Mouse (Mus musculus): ENCODE measurements around the gene Flt1. TPM values are rescaled to one million over a fixed set of nuclear protein-coding genes. Genes with fewer than 3 reads are reported as not detected.

Flt1 gene
- polyA plus RNA-seq, 1 experiment = 2.1 TPM

DNA sequence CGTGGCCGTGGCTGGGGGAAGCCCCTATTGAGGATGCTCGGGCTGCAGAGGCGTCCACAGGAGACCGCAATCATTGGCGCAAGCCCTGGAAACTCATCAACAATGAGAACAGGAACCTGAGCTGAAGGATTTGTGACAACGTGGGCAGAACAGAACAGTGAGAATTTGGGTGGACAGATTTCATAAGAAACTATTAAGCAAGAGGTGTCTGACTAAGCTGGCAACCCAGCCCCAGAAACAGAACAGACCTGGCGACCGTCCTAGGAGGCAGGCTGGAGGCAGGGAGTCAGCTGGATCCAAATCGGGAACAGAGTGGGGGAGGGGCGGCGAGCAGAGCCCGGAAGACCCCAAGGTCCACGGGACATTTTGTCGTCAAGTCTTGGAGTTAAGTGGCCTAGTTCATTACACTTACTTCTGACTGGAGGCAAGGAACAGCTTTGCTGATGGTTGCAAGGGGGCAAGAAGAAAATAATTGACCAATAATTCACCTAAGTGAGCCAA is 22.3 kb upstream of the Flt1 start:
- Histone ChIP-seq H3K4me3 (ENCODE audit: insufficient read depth, poor library complexity, severe bottlenecking) (no peak overlapping the region), H3ac (ENCODE audit: control insufficient read depth, insufficient read length, low read depth) (no peak overlapping the region), H3K79me3 (ENCODE audit: low read depth) (no peaks in the 10 kb centered on the region), H3K79me2 (ENCODE audit: control insufficient read depth, insufficient read depth) (no peaks in the 10 kb centered on the region), H3K27me3 (ENCODE audit: control insufficient read depth, insufficient read depth, insufficient read length) (no peaks in the 10 kb centered on the region), H3K36me3 (ENCODE audit: control insufficient read depth, insufficient read depth) (no peaks in the 10 kb centered on the region)
- TF ChIP-seq MYOD1 (IDR thresholded peaks at IDR 0.05; ENCODE audit: control insufficient read depth, insufficient read length, low read depth) (no peak), CEBPB (IDR thresholded peaks at IDR 0.05; ENCODE audit: low read depth) (peak; percentile 87)

- Histone ChIP-seq H3K27me3 (ENCODE audit: control insufficient read depth, insufficient read depth, insufficient read length) (no peaks in the 10 kb centered on the region), H3K4me3 (ENCODE audit: insufficient read depth, poor library complexity, severe bottlenecking) (no peak overlapping the region), H3K79me2 (ENCODE audit: control insufficient read depth, insufficient read depth) (no peaks in the 10 kb centered on the region), H3K36me3 (ENCODE audit: control insufficient read depth, insufficient read depth) (no peaks in the 10 kb centered on the region), H3K79me3 (ENCODE audit: low read depth) (no peaks in the 10 kb centered on the region), H3ac (ENCODE audit: control insufficient read depth, insufficient read length, low read depth) (no peak overlapping the region)
- TF ChIP-seq CEBPB (IDR thresholded peaks at IDR 0.05; ENCODE audit: low read depth) (no peak), FOSL1 (IDR thresholded peaks at IDR 0.05; ENCODE audit: insufficient read depth, low read length, poor library complexity, severe bottlenecking) (no peak), MYOG (IDR thresholded peaks at IDR 0.05; ENCODE audit: control insufficient read depth, extremely low read depth, insufficient read length) (no peak), MYOD1 (IDR thresholded peaks at IDR 0.05; ENCODE audit: control insufficient read depth, insufficient read length, low read depth) (no peak), USF1 (IDR thresholded peaks at IDR 0.05; ENCODE audit: low read depth) (no peak), CTCF (IDR thresholded peaks at IDR 0.05; ENCODE audit: control insufficient read depth, insufficient read depth, insufficient read length) (no peak), MAX (IDR thresholded peaks at IDR 0.05) (no peak)
Observed at GRCm38 (mm10) chr5:147744900-147745653, 19.3 kb upstream of the Flt1 start.

DNA sequence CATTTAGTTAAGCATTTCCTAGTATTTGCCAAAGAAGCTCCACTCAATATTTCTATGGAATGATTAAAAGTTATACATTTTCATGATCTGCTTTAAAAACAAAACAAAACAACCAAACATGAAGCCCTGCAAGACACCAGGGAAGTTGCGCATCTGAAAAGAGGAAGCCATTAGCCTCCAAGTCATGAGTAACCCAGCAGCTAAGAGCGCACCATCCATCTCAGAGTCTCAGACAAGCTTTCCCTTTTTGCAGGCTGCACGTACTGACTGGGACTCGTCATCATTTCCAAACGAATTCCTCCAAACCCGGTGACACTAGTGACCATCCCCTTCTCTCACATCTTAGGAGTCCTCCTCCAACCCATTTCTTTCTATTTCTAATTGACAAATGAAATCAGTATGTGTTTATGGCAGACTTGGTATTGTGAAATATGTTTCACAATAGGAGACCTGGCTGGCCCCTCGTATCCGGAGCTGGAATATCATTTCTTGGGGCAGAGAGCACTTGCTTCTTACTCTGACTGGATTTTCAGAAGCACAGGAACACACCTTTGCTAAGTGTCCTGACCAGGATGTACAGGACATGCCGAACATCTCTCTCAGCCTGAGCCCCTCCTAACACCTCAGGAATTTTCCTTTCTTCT is 16.8 kb upstream of the Flt1 start:
- Histone ChIP-seq H3K4me3 (ENCODE audit: insufficient read depth, poor library complexity, severe bottlenecking) (no peak overlapping the region), H3K36me3 (ENCODE audit: control insufficient read depth, insufficient read depth) (no peaks in the 10 kb centered on the region), H3ac (ENCODE audit: control insufficient read depth, insufficient read length, low read depth) (no peak overlapping the region), H3K27me3 (ENCODE audit: control insufficient read depth, insufficient read depth, insufficient read length) (no peaks in the 10 kb centered on the region), H3K79me3 (ENCODE audit: low read depth) (no peaks in the 10 kb centered on the region), H3K79me2 (ENCODE audit: control insufficient read depth, insufficient read depth) (no peaks in the 10 kb centered on the region)
- TF ChIP-seq MYOG (IDR thresholded peaks at IDR 0.05; ENCODE audit: control insufficient read depth, extremely low read depth, insufficient read length) = no peak
- no peak for TF ChIP-seq FOSL1 (IDR thresholded peaks at IDR 0.05; ENCODE audit: insufficient read depth, low read length, poor library complexity, severe bottlenecking)
- no peak for TF ChIP-seq MYOD1 (IDR thresholded peaks at IDR 0.05; ENCODE audit: control insufficient read depth, insufficient read length, low read depth)
- TF ChIP-seq CEBPB (IDR thresholded peaks at IDR 0.05; ENCODE audit: low read depth) = no peak
- no peak for TF ChIP-seq MAX (IDR thresholded peaks at IDR 0.05)
- TF ChIP-seq CTCF (IDR thresholded peaks at IDR 0.05; ENCODE audit: control insufficient read depth, insufficient read depth, insufficient read length) = no peak
- no peak for TF ChIP-seq USF1 (IDR thresholded peaks at IDR 0.05; ENCODE audit: low read depth)

GRCm38 (mm10) chr5:147736766-147737280 is 11.0 kb upstream of the Flt1 start:
- H3ac ChIP-seq (ENCODE audit: control insufficient read depth, insufficient read length, low read depth) = no peak overlapping the region
- no peaks in the 10 kb centered on the region for H3K79me3 ChIP-seq (ENCODE audit: low read depth)
- H3K4me3 ChIP-seq (ENCODE audit: insufficient read depth, poor library complexity, severe bottlenecking) = no peak overlapping the region
- no peaks in the 10 kb centered on the region for H3K27me3 ChIP-seq (ENCODE audit: control insufficient read depth, insufficient read depth, insufficient read length)
- TF ChIP-seq USF1 (IDR thresholded peaks at IDR 0.05; ENCODE audit: low read depth) (peak; percentile 81), FOSL1 (IDR thresholded peaks at IDR 0.05; ENCODE audit: insufficient read depth, low read length, poor library complexity, severe bottlenecking) (no peak), MAX (IDR thresholded peaks at IDR 0.05) (peak; percentile 28)
- no peaks in the 10 kb centered on the region for H3K36me3 ChIP-seq (ENCODE audit: control insufficient read depth, insufficient read depth)
- no peaks in the 10 kb centered on the region for H3K79me2 ChIP-seq (ENCODE audit: control insufficient read depth, insufficient read depth)

- H3K79me2 ChIP-seq (ENCODE audit: control insufficient read depth, insufficient read depth) = no peaks in the 10 kb centered on the region
- H3K4me3 ChIP-seq (ENCODE audit: insufficient read depth, poor library complexity, severe bottlenecking) = no peak overlapping the region
- TF ChIP-seq CTCF (IDR thresholded peaks at IDR 0.05; ENCODE audit: control insufficient read depth, insufficient read depth, insufficient read length) (peak; percentile 6), FOSL1 (IDR thresholded peaks at IDR 0.05; ENCODE audit: insufficient read depth, low read length, poor library complexity, severe bottlenecking) (no peak)
- no peaks in the 10 kb centered on the region for H3K27me3 ChIP-seq (ENCODE audit: control insufficient read depth, insufficient read depth, insufficient read length)
- H3K79me3 ChIP-seq (ENCODE audit: low read depth) = no peaks in the 10 kb centered on the region
- no peak overlapping the region for H3ac ChIP-seq (ENCODE audit: control insufficient read depth, insufficient read length, low read depth)
- no peaks in the 10 kb centered on the region for H3K36me3 ChIP-seq (ENCODE audit: control insufficient read depth, insufficient read depth)
Observed at GRCm38 (mm10) chr5:147733682-147734081, 7.9 kb upstream of the Flt1 start.

GRCm38 (mm10) chr5:147732926-147733325 is 7.1 kb upstream of the Flt1 start:
- H3ac ChIP-seq (ENCODE audit: control insufficient read depth, insufficient read length, low read depth) = no peak overlapping the region
- no peak overlapping the region for H3K4me3 ChIP-seq (ENCODE audit: insufficient read depth, poor library complexity, severe bottlenecking)
- no peaks in the 10 kb centered on the region for H3K36me3 ChIP-seq (ENCODE audit: control insufficient read depth, insufficient read depth)
- H3K79me2 ChIP-seq (ENCODE audit: control insufficient read depth, insufficient read depth) = no peaks in the 10 kb centered on the region
- no peaks in the 10 kb centered on the region for H3K79me3 ChIP-seq (ENCODE audit: low read depth)
- TF ChIP-seq MYOD1 (IDR thresholded peaks at IDR 0.05; ENCODE audit: control insufficient read depth, insufficient read length, low read depth) (no peak), MAX (IDR thresholded peaks at IDR 0.05) (no peak)
- H3K27me3 ChIP-seq (ENCODE audit: control insufficient read depth, insufficient read depth, insufficient read length) = no peaks in the 10 kb centered on the region
